8 mouse cellular contexts compared by ENCODE assay signal in genomic region chr4:135801543-135801942, GRCm38 (mm10). TPM values are rescaled to one million over a fixed set of nuclear protein-coding genes. Genes with fewer than 3 reads are reported as not detected.
DNase-seq lines count a peak whose midpoint lies in the region; ATAC-seq lines count a peak whose summit lies in the region.

No protein-coding gene starts in this region.

- H3K36me3 ChIP-seq in forebrain, embryonic 16.5 days (ENCODE audit: control insufficient read depth, insufficient read depth): no peaks in the 10 kb centered on the region

- H3K9me3 ChIP-seq in forebrain, embryonic 16.5 days (ENCODE audit: control insufficient read depth, low read length): peaks cover 4% of the 10 kb centered on the region

- peak; percentile 35 for DNase-seq in MEL-GATA-1-ER (ENCODE audit: extremely low read depth, low read depth)
- DNase-seq in c-Kit-positive CD71-negative TER-119-negative erythroid progenitor cells, embryonic 14.5 days (ENCODE audit: low read depth): peak; percentile 77
- DNase-seq in layer of hippocampus, postnatal 14 days (ENCODE audit: low spot score in 2 of 2): peak; percentile 85 to 88
- peak; percentile 94 for DNase-seq in lung, postnatal 14 days
- peak; percentile 77 for DNase-seq in right cerebral cortex, postnatal 25 days
- peak; percentile 85 to 90 for DNase-seq in urinary bladder, postnatal 36 days (ENCODE audit: low spot score in 2 of 2)

- no peak overlapping the region for H3K27ac ChIP-seq in forebrain, embryonic 16.5 days (ENCODE audit: low read length)

- H3K4me1 ChIP-seq in forebrain, embryonic 16.5 days (replicated peaks; ENCODE audit: control insufficient read depth, insufficient read depth, low read length): no peaks in the 10 kb centered on the region; the same call in 1 of the 2 replicates

- WGBS in forebrain, embryonic 16.5 days: 22% methylated on average over 8 of the region's 8 CpGs

- no peaks in the 10 kb centered on the region for H3K27me3 ChIP-seq in forebrain, embryonic 16.5 days (replicated peaks; ENCODE audit: control insufficient read depth, insufficient read depth, low read length)

- 0 out of 2 replicates have a peak, but pooled peaks have one; percentile 20 for ATAC-seq in forebrain, embryonic 16.5 days
- peak; percentile 78 to 82 for ATAC-seq in hematopoietic stem cell, adult 5-6 weeks (replicated peaks in 1 of 2; ENCODE audit: insufficient read depth in 1 of 2, low FRiP score in 2 of 2, low TSS enrichment in 1 of 2, low read depth in 1 of 2, poor library complexity in 2 of 2, severe bottlenecking in 2 of 2)

- H3K9ac ChIP-seq in forebrain, embryonic 16.5 days (replicated peaks; ENCODE audit: low read depth, low read length): no peak overlapping the region

- H3K4me3 ChIP-seq in forebrain, embryonic 16.5 days (replicated peaks; ENCODE audit: low read length): no peak overlapping the region

- no peak overlapping the region for H3K4me2 ChIP-seq in forebrain, embryonic 16.5 days (ENCODE audit: low read length)

RNA-seq across cellular contexts. Expression of gene Myom3, which starts 42.0 kb away (rescaled TPM):
- 0.29 and 0.34 TPM in 2 replicates for polyA plus RNA-seq in forebrain, embryonic 16.5 days (2015; fragmentation: Nextera tagmentation; extraction: Ambion mirVana)
- total RNA-seq in hematopoietic stem cell, adult 5-6 weeks (2017): not detected in 2 replicates
- 1 to 10 TPM; 1.4 to 1.5 TPM for total RNA-seq in layer of hippocampus, postnatal 14 days (2021)

RNA-seq across cellular contexts. Expression of gene Srsf10, which starts 54.0 kb away (rescaled TPM):
- polyA plus RNA-seq in forebrain, embryonic 16.5 days (2015; fragmentation: Nextera tagmentation; extraction: Ambion mirVana): 253 and 294 TPM in 2 replicates
- total RNA-seq in hematopoietic stem cell, adult 5-6 weeks (2017): 246 and 267 TPM in 2 replicates
- 10 to 100 TPM; 78.4 to 85.6 TPM for total RNA-seq in layer of hippocampus, postnatal 14 days (2021)

Comparison
In these comparisons a context has a peak if more than half of its experiments do, and no peak if none do; other contexts are left out.
1. DNase-seq: peak in every context shown above with its lines; median percentile 94 in lung, postnatal 14 days; 88 in urinary bladder, postnatal 36 days; 86 in layer of hippocampus, postnatal 14 days; 77 in c-Kit-positive CD71-negative TER-119-negative erythroid progenitor cells, embryonic 14.5 days; 77 in right cerebral cortex, postnatal 25 days; 35 in MEL-GATA-1-ER.